Mouse (Mus musculus): Measurements from ENCODE around the gene Mettl27. TPM values are rescaled to one million over a fixed set of nuclear protein-coding genes. Genes with fewer than 3 reads are reported as not detected.

Mettl27 gene
- polyA plus RNA-seq, 2 experiments, result 7.9 to 14.4 TPM

DNA sequence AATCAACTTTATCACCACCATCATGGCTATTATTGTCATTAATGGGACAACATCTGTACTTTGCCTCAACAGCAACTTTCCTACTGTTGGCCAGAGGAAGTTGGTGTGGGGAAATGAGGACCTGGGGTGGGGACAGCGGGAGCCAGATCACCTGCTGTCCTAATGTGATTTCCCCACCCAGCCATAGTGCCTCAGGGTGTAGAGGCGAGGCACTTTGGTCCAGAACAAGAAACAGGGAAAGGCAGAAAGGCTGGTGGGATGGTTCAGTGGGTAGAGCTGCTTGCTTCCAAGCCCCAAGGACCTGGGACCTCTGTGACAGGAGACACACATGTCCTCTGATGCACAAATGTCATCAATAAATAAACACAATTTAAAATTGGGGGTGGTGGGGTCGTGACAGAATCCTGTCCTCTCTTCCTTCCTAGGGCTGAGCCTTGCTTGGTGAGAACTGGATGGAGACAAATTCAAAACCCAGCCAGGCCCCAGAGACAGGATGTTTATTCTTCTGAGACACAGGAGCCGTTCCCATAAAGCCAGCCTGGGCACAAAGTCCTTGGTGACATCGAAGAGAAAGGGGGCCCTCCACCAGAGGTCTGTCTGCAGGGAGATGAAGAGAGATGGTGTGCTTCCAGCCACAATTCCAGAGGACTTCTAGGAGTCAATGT, 15.4 kb downstream of the Mettl27 start:
- ATAC-seq (ENCODE audit: insufficient read depth) (no peak), DNase-seq (ENCODE audit: low read depth in 3 of 3, low spot score in 3 of 3) (no peak)
- TF ChIP-seq EP300 (IDR thresholded peaks at IDR 0.05; ENCODE audit: low read depth) (no peak), CTCF (IDR thresholded peaks at IDR 0.05; ENCODE audit: low read depth) (no peak)
- Histone ChIP-seq H3K9ac (replicated peaks) (no peak overlapping the region), H3K4me2 (ENCODE audit: low read depth) (no peak overlapping the region), H3K27me3 (ENCODE audit: control insufficient read depth, insufficient read depth, low read length) (no peaks in the 10 kb centered on the region), H3K36me3 (replicated peaks; ENCODE audit: control insufficient read depth, insufficient read depth, low read depth) (no peaks in the 10 kb centered on the region), H3K4me1 (replicated peaks; ENCODE audit: control insufficient read depth in 2 of 2, insufficient read depth in 2 of 2, low read length in 1 of 2) (peaks cover 0 to 8% of the 10 kb centered on the region in 2 experiments; a peak in 2 of 4 replicates), H3K9me3 (ENCODE audit: control insufficient read depth, low read length) (no peaks in the 10 kb centered on the region), H3K27ac (no peak overlapping the region), H3K4me3 (ENCODE audit: insufficient read depth in 1 of 2, low read depth in 2 of 2, low read length in 2 of 2) (no peak overlapping the region)
- 38% methylated on average over 5 of the region's 5 CpGs for WGBS (ENCODE audit: insufficient replicate concordance)

DNA sequence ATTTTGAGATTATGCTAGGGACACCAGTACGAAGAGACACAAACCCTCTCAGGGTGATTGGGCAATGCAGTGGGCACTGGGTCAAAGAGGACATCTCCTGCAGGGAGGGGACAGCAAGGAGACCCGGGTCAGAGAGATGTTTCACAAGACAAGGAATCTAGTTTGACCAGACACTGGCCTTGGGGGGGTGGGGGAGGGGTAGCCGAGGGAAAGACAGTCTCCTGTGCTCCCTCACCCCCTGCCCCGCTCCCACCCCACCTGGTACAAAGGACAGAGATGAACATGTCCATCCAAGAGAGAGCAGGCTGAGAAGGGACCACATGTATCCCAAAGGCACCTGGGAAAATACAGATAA, 15.9 kb downstream of the Mettl27 start:
- no peak overlapping the region for H3K9ac ChIP-seq (replicated peaks)
- DNase-seq (ENCODE audit: low read depth in 3 of 3, low spot score in 3 of 3) (no peak), ATAC-seq (ENCODE audit: insufficient read depth) (no peak)
- H3K27ac ChIP-seq, result no peak overlapping the region
- H3K4me3 ChIP-seq (ENCODE audit: insufficient read depth in 1 of 2, low read depth in 2 of 2, low read length in 2 of 2), result no peak overlapping the region
- H3K27me3 ChIP-seq (ENCODE audit: control insufficient read depth, insufficient read depth, low read length), result no peaks in the 10 kb centered on the region
- TF ChIP-seq EP300 (IDR thresholded peaks at IDR 0.05; ENCODE audit: low read depth), result no peak
- H3K4me2 ChIP-seq (ENCODE audit: low read depth), result no peak overlapping the region
- H3K9me3 ChIP-seq (ENCODE audit: control insufficient read depth, low read length), result no peaks in the 10 kb centered on the region
- peaks cover 0 to 8% of the 10 kb centered on the region in 2 experiments; a peak in 2 of 4 replicates for H3K4me1 ChIP-seq (replicated peaks; ENCODE audit: control insufficient read depth in 2 of 2, insufficient read depth in 2 of 2, low read length in 1 of 2)
- WGBS (ENCODE audit: insufficient replicate concordance), result 37% methylated on average over 4 of the region's 4 CpGs
- H3K36me3 ChIP-seq (replicated peaks; ENCODE audit: control insufficient read depth, insufficient read depth, low read depth), result no peaks in the 10 kb centered on the region

DNA sequence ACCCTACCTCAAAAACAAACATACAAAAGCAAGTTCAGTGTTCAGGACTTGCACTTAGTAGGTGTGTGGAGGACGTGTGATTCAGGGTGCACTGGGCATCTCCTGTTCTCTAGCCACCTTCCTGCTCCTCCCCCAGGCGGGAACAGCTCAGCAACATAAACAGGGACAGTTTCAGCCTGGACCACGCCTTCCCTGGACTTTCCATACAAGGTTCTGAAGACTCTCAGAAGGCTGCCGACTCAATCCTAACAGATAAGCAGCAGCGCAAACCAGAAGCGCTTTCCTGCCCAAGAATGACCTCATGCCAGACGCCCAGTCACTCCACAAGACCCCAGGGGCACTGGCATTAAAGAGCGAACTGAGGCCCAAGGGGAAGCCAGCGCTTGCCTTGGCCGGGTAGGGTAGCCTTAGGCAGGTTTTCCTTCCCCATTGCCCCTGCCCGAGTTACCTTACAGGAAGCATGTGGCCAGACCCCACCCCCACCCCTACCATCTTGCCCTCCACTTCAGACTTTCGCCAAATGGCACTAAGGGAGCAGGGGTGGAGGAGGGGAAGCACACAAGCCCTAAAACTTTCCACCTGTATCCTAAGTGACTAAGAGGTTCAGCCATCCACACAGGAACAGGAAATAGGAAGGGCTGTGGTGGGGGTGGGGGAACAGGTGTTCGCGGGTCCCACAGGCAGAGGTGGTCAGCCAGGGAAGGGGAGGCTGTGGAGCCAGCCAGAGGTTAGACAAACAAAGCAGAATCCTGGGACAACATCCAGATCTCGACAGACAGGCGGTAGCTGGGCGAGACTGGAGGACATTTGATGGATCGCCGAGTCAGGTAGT, 19.1 kb downstream of the Mettl27 start:
- Histone ChIP-seq H3K4me1 (replicated peaks; ENCODE audit: control insufficient read depth in 2 of 2, insufficient read depth in 2 of 2, low read length in 1 of 2) (peaks cover 0 to 8% of the 10 kb centered on the region in 2 experiments; a peak in 2 of 4 replicates), H3K4me3 (ENCODE audit: insufficient read depth in 1 of 2, low read depth in 2 of 2, low read length in 2 of 2) (no peak overlapping the region), H3K4me2 (ENCODE audit: low read depth) (peak overlapping the region; percentile 28), H3K9me3 (ENCODE audit: control insufficient read depth, low read length) (no peaks in the 10 kb centered on the region), H3K36me3 (replicated peaks; ENCODE audit: control insufficient read depth, insufficient read depth, low read depth) (no peaks in the 10 kb centered on the region), H3K9ac (replicated peaks) (no peak overlapping the region), H3K27me3 (ENCODE audit: control insufficient read depth, insufficient read depth, low read length) (no peaks in the 10 kb centered on the region), H3K27ac (no peak overlapping the region)
- DNase-seq (ENCODE audit: low read depth in 3 of 3, low spot score in 3 of 3) (peak in 1 of 3 experiments; percentile 50), ATAC-seq (ENCODE audit: insufficient read depth) (peak; percentile 38; the same call in 1 of the 2 replicates)
- TF ChIP-seq EP300 (IDR thresholded peaks at IDR 0.05; ENCODE audit: low read depth), result no peak
- TF ChIP-seq CTCF (IDR thresholded peaks at IDR 0.05; ENCODE audit: low read depth), result no peak
- WGBS (ENCODE audit: insufficient replicate concordance), result 12% methylated on average over 19 of the region's 19 CpGs

DNA sequence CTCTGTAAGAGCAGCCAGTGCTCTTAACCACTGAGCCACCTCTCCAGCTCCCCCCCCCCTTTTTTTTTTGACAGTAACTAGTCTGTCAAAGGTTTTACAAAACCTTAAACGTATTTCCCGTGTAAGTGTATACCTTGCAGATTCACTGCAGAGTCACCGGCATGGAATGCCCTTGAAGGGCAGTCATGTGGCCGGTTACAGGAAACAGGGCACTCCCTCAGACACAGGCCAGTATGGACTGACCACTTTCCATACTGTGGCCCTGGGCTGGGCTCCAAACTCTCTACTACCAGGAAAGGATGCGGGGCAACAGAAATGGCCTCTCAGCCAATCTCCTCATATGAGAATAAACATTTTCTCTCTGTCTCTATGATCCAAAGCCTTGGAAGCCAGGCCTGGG, 23.3 kb downstream of the Mettl27 start:
- H3K9me3 ChIP-seq (ENCODE audit: control insufficient read depth, low read length), result no peaks in the 10 kb centered on the region
- DNase-seq (ENCODE audit: low read depth in 3 of 3, low spot score in 3 of 3), result no peak
- no peak for ATAC-seq (ENCODE audit: insufficient read depth)
- H3K36me3 ChIP-seq (replicated peaks; ENCODE audit: control insufficient read depth, insufficient read depth, low read depth), result no peaks in the 10 kb centered on the region
- H3K27ac ChIP-seq, result no peak overlapping the region
- no peak overlapping the region for H3K4me2 ChIP-seq (ENCODE audit: low read depth)
- H3K4me1 ChIP-seq (replicated peaks; ENCODE audit: control insufficient read depth in 2 of 2, insufficient read depth in 2 of 2, low read length in 1 of 2), result peaks cover 0 to 8% of the 10 kb centered on the region in 2 experiments; a peak in 2 of 4 replicates
- no peak overlapping the region for H3K9ac ChIP-seq (replicated peaks)
- no peaks in the 10 kb centered on the region for H3K27me3 ChIP-seq (ENCODE audit: control insufficient read depth, insufficient read depth, low read length)
- no peak overlapping the region for H3K4me3 ChIP-seq (ENCODE audit: insufficient read depth in 1 of 2, low read depth in 2 of 2, low read length in 2 of 2)
- 56% methylated on average over 5 of the region's 5 CpGs for WGBS (ENCODE audit: insufficient replicate concordance)
- TF ChIP-seq CTCF (IDR thresholded peaks at IDR 0.05; ENCODE audit: low read depth) (no peak), EP300 (IDR thresholded peaks at IDR 0.05; ENCODE audit: low read depth) (no peak)

DNA sequence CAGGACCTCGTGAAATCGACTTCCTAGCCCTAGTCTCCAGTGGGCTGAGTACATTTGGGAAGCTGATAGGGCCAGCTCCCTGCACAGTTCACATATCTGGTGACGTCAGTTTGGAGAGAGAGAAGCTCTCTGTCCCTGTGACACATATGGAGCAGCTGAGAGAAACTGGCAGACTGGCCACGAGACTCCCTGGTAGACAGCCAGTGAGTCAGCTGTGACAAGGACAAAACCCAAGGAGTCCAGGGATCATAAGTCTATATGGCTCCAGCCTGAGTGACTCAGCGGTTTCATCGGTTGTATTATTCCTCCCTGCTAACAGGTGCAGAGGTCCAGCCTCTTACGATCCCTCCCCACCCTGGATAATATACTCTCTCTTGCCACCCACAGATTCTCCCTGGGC, 26.9 kb downstream of the Mettl27 start:
- H3K4me3 ChIP-seq (ENCODE audit: insufficient read depth in 1 of 2, low read depth in 2 of 2, low read length in 2 of 2), result no peak overlapping the region
- DNase-seq (ENCODE audit: low read depth in 3 of 3, low spot score in 3 of 3) (no peak), ATAC-seq (ENCODE audit: insufficient read depth) (peak; percentile 28; the same call in 1 of the 2 replicates)
- H3K4me1 ChIP-seq (replicated peaks; ENCODE audit: control insufficient read depth in 2 of 2, insufficient read depth in 2 of 2, low read length in 1 of 2), result no peaks in the 10 kb centered on the region; a peak in 1 of 4 replicates
- no peaks in the 10 kb centered on the region for H3K36me3 ChIP-seq (replicated peaks; ENCODE audit: control insufficient read depth, insufficient read depth, low read depth)
- no peak overlapping the region for H3K27ac ChIP-seq
- TF ChIP-seq EP300 (IDR thresholded peaks at IDR 0.05; ENCODE audit: low read depth) (no peak), CTCF (IDR thresholded peaks at IDR 0.05; ENCODE audit: low read depth) (no peak)
- no peak overlapping the region for H3K4me2 ChIP-seq (ENCODE audit: low read depth)
- no peaks in the 10 kb centered on the region for H3K27me3 ChIP-seq (ENCODE audit: control insufficient read depth, insufficient read depth, low read length)
- H3K9me3 ChIP-seq (ENCODE audit: control insufficient read depth, low read length), result no peaks in the 10 kb centered on the region
- no peak overlapping the region for H3K9ac ChIP-seq (replicated peaks)
- 58% methylated on average over 7 of the region's 7 CpGs for WGBS (ENCODE audit: insufficient replicate concordance)

Data from liver, embryonic 14.5 days (tissue).